Mouse (Mus musculus) macrophage (primary cell): ENCODE measurements around the gene Mdm4. TPM values are rescaled to one million over a fixed set of nuclear protein-coding genes. Genes with fewer than 3 reads are reported as not detected.
"Not testable (repeated sequence)": the region's sequence is repeated elsewhere in the genome, so short reads cannot be mapped to it uniquely, and the experiment has no call there.

Experiments
- H3K27ac ChIP-seq: fragments of 350-480 bp; formaldehyde crosslinking; 2 replicates; pipeline ENCODE4 v1.9.0; 2021
- H3K36me3 ChIP-seq: fragments of 350-480 bp; formaldehyde crosslinking; 2 replicates; pipeline ENCODE4 v1.9.0; 2021; ENCODE audit errors: inconsistent target
- H3K4me3 ChIP-seq: fragments of 350-480 bp; formaldehyde crosslinking; 2 replicates; pipeline ENCODE4 v1.9.0; 2021; ENCODE audit errors: inconsistent target
- H3K79me2 ChIP-seq: fragments of 350-480 bp; formaldehyde crosslinking; 2 replicates; pipeline ENCODE4 v1.9.0; 2021; ENCODE audit errors: inconsistent target
- WGBS: methylation state at CpG from one replicate; pipeline ENCODE4 v1.1.7; 2026; ENCODE audit warnings: inconsistent platforms; ENCODE audit not compliant: missing documents; 5-methylcytosine and 5-hydroxymethylcytosine counted together
- polyA plus RNA-seq: library from polyadenylated mRNA; stranded (reverse); fragments of 250-400 nt; gene quantifications from 3 replicates; pipeline ENCODE4 v1.2.4, GENCODE M21; 2018; ENCODE audit warnings: inconsistent platforms

The Mdm4 gene
- polyA plus RNA-seq, 1 experiment from 2014 or later, result 13.6 TPM

- Histone ChIP-seq H3K27ac (no peak within 1 kb of the TSS), H3K4me3 (no peak within 1 kb of the TSS; the same call in 1 of the 2 replicates)
These were observed 14.9 kb upstream of the Mdm4 start, which contains the start of gene Pik3c2b for GRCm38 (mm10) chr1:133045011-133045860. TSS of gene Pik3c2b (plus strand) at chr1:133045667.

DNA sequence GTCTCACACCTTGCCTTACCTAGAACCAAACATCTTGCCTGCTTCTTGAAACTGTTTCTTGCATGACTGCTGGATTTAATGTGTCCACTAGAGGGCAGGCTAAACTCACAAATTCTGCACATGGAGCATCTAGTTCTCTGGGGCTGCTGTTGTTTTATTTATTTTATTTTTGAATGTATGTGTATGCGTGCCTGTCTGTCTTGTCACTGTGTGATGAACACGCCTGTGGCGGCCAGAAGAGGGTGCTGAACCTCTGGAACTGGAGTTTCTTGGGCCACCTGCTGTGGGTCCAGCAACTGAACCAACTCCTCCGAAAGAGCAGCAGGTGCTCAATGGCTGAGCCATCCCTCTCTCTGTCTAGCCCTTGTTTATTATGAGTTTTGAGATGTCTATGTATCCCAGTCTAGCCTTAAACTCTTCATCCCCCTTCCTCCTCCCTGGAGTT lies 9.2 kb upstream of the Mdm4 start:
- H3K27ac ChIP-seq, result no peak overlapping the region
- no peak overlapping the region for H3K4me3 ChIP-seq
- H3K79me2 ChIP-seq, result no peaks in the 10 kb centered on the region
- 25% methylated on average over 4 of the region's 4 CpGs for WGBS
- H3K36me3 ChIP-seq, result no peaks in the 10 kb centered on the region

More at GRCm38 (mm10) chr1:133045011-133045860, 14.9 kb upstream of the Mdm4 start, which contains the start of gene Pik3c2b:
- Histone ChIP-seq H3K36me3 (no peaks in the 10 kb centered on the region), H3K79me2 (no peaks in the 10 kb centered on the region)
- WGBS, result 11% methylated on average over 13 of the region's 15 CpGs

GRCm38 (mm10) chr1:133034682-133035081 lies 4.3 kb upstream of the Mdm4 start:
- H3K79me2 ChIP-seq, H3K27ac ChIP-seq, H3K36me3 ChIP-seq, H3K4me3 ChIP-seq: not testable (repeated sequence)
- 86% methylated on average over 7 of the region's 7 CpGs for WGBS

DNA sequence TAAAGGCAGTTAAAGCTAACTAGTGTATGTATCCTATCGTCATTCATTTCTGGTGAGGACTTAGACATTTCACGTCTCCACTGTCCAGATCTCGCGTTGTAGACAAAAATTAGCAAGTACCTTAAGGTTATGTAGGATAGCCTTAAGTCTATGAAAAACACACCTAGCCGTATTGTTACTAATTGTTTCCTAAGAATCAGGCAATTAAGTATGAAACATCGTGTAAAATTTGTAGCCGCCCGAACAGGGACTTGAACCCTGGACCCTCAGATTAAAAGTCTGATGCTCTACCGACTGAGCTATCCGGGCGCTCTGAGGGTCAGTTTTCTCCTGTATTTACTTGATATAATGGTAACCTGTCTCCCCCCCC lies 3.7 kb upstream of the Mdm4 start:
- no peaks in the 10 kb centered on the region for H3K79me2 ChIP-seq
- peak overlapping the region; percentile 70 for H3K4me3 ChIP-seq
- H3K27ac ChIP-seq, result no peak overlapping the region
- H3K36me3 ChIP-seq, result no peaks in the 10 kb centered on the region
- WGBS, result 7% methylated on average over 11 of the region's 11 CpGs

DNA sequence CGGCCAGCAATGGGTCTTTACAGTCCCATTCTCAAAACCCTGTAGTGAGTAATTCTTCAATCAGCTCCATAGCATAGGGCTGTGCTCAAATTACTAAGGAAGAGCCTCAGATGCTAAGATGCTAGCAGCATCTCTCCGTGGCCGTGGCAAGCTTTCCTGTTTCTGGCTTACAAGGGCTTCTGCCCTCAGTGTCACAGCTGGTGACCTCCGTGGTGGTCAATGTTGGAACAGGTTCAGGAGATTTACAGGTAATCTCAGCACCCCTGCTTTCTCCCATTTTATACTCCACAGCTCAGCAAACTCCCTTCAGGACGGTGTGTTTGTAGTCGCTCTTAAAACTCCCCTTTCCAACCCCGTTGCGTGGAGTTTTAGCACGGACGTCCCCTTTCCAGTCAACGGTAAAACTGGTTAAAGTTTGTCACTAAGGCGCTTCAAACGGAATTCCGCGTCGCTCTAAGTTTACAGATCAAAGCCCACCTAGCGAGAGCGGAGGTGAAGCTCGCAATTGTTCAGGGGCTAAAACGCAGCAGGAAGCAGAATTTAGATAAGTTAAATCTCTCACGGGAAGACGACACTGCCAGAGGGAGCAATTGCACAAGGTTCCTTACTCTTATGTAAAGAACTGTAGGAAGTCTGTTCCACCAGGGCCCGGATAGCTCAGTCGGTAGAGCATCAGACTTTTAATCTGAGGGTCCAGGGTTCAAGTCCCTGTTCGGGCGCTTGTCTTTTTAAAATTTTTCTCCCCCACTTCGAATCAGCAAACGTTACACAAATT lies 3.1 kb upstream of the Mdm4 start:
- peak overlapping the region; percentile 70 for H3K4me3 ChIP-seq
- under 1% methylated on average over 25 of the region's 28 CpGs for WGBS
- no peaks in the 10 kb centered on the region for H3K79me2 ChIP-seq
- H3K36me3 ChIP-seq, result no peaks in the 10 kb centered on the region
- peak overlapping the region; percentile 13; the same call in 1 of the 2 replicates for H3K27ac ChIP-seq

DNA sequence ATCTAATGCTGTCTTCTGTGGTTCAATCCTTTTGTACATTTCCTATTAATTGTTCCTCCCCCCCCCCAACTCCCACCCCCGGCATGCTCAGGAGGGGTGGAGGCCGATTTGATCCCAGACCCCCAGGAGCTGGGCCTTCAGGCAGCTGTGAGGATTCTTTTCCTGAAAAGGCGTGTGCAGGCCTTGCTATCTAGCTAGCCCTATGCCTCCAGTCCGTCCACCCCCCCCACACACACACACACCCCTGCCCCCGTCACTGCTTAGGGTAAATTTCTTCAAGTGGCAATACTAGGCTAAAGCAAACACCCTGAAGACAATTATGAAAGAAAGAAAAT lies 2.6 kb upstream of the Mdm4 start:
- H3K79me2 ChIP-seq, result no peaks in the 10 kb centered on the region
- no peak overlapping the region for H3K27ac ChIP-seq
- H3K36me3 ChIP-seq, result no peaks in the 10 kb centered on the region
- WGBS, result 51% methylated on average over 2 of the region's 5 CpGs
- peak overlapping the region; percentile 70 for H3K4me3 ChIP-seq

- Histone ChIP-seq H3K4me3 (no peak overlapping the region), H3K36me3 (no peaks in the 10 kb centered on the region), H3K27ac (no peak overlapping the region), H3K79me2 (peaks cover 5% of the 10 kb centered on the region)
- 35% methylated on average over 3 of the region's 3 CpGs for WGBS
These were observed 617 bp downstream of the Mdm4 start for GRCm38 (mm10) chr1:133029744-133030143.

DNA sequence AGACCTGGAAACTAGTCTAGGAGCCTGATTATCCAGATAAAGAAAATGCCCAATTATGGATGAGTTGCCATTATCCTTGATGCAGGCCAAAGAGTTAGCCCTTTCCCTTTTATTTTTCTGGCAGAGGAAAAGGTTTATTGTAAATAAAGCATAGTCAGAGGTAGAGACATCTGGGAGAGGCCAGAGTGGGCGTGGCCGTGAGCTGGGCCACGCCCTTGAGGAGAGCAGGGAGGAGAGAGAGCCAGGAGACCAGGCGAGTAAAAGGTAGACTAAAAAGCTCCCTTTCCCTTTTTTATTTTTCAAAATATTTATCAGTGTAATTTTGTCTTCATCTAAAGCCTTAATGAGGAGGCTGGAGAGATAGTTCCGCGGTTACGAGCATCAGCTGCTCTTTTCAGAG lies 2.4 kb downstream of the Mdm4 start:
- no peak overlapping the region for H3K27ac ChIP-seq
- 94% methylated on average over 7 of the region's 7 CpGs for WGBS

DNA sequence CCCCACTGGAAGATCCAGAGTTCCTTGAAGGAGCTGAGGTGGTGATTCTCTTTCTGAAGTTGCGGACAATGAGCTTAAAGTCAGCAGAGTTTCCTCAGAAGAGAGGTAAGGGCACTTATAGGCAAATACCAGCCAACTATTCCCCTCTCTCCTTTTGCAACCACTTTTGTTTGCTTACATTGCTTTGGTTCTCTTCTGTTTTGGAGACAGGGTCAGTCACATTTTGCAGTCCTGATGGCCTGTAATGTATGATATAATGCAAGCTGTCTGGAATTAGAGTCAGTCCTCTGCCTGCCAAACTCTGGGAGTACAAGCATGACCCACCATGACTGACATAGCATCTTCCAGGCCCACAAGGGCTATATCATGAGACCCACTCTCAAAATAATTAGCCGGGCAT lies 3.2 kb downstream of the Mdm4 start:
- Histone ChIP-seq H3K4me3 (no peak overlapping the region), H3K79me2 (peaks cover 31% of the 10 kb centered on the region), H3K27ac (no peak overlapping the region), H3K36me3 (no peaks in the 10 kb centered on the region)
- 90% methylated on average over 2 of the region's 2 CpGs for WGBS

More for the DNA sequence above, 2.4 kb downstream of the Mdm4 start:
- no peak overlapping the region for H3K4me3 ChIP-seq
- H3K79me2 ChIP-seq, result peaks cover 22% of the 10 kb centered on the region
- H3K36me3 ChIP-seq, result no peaks in the 10 kb centered on the region

GRCm38 (mm10) chr1:133025796-133026190 lies 4.6 kb downstream of the Mdm4 start:
- H3K36me3 ChIP-seq, result not testable (repeated sequence)
- H3K79me2 ChIP-seq, result peaks cover 44% of the 10 kb centered on the region
- H3K27ac ChIP-seq, result peak overlapping the region; percentile 70
- WGBS, result 8% methylated on average over 15 of the region's 23 CpGs
- peak overlapping the region; percentile 75 for H3K4me3 ChIP-seq

DNA sequence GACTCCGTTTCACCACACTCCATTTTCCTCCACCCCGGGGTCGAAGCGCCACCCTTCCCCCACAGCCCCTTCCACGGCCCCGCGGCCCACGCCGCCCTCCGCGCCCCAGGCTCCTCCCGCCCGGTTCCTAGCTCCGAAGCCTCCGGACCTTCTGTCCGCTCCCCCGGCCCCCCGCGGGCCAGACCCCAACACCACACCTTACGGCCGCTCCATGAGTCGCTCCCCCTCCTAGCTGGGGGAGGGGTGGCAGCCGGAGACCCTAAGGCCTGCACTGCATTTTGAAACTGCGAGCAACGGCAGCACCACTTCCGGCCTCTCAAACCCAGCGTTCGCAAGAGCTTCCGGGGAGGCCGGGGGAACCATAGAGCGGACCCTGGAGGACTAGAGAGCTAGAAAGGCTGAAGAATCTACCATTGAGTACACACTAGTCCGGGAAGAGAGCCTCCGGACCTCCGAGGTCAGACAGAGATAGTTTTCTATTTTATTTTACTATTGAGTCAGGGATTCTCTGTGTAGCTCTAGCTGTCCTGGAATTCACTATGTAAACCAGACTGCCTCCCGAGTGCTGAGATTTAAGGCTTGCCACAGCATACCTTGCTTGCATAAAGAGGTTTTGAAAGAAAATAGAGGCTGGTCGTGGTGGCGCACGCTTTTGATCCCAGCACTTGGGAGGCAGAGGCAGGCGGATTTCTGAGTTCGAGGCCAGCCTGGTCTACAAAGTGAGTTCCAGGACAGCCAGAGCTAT lies 5.1 kb downstream of the Mdm4 start:
- Histone ChIP-seq H3K27ac (peak overlapping the region; percentile 70), H3K36me3 (no peaks in the 10 kb centered on the region), H3K4me3 (peak overlapping the region; percentile 75), H3K79me2 (peaks cover 50% of the 10 kb centered on the region)
- under 1% methylated on average over 31 of the region's 40 CpGs for WGBS

DNA sequence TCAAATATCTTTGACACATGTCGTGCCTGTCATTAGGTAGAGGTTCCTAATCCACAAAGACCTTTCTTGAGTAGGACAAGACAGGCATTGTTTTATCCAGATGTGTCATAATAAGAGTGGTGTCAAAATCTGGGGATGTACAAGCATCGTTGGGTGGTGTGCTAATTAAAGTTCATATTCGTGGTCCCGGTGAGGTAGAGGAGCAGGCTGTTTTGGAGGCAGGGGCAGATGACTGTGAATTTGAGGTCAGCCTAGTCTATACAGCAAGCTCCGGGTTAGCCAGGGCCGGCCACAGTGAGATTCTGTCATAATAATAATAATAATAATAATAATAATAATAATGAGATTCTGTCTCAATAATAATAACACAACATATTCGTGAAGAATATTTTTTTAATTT lies 5.9 kb downstream of the Mdm4 start:
- peak overlapping the region; percentile 75 for H3K4me3 ChIP-seq
- peak overlapping the region; percentile 70 for H3K27ac ChIP-seq
- WGBS, result 18% methylated on average over 7 of the region's 7 CpGs
- H3K36me3 ChIP-seq, result no peaks in the 10 kb centered on the region
- peaks cover 58% of the 10 kb centered on the region for H3K79me2 ChIP-seq

DNA sequence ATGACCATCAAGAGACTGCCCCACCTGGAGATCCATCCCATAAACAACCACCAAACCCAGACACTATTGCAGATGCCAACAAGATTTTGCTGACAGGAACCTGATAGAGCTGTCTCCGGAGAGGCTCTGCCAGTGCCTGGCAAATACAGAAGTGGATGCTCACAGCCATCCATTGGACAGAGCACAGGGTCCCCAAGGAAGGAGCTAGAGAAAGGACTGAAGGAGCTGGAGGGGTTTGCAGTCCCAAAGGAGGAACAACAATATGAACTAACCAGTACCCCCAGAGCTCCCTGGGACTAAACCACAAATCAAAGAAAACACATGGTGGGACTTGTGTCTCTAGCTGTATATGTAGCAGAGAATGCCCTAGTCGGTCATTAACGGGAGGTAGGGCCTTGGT lies 6.6 kb downstream of the Mdm4 start:
- not testable (repeated sequence) for H3K36me3 ChIP-seq, H3K27ac ChIP-seq
- Histone ChIP-seq H3K79me2 (peaks cover 65% of the 10 kb centered on the region), H3K4me3 (peak overlapping the region; percentile 75; the same call in 1 of the 2 replicates)
- 83% methylated on average over 3 of the region's 3 CpGs for WGBS

GRCm38 (mm10) chr1:133021971-133022370 lies 8.4 kb downstream of the Mdm4 start:
- Histone ChIP-seq H3K36me3 (peaks cover 19% of the 10 kb centered on the region), H3K79me2 (peaks cover 82% of the 10 kb centered on the region)
- H3K27ac ChIP-seq, H3K4me3 ChIP-seq: not testable (repeated sequence)
- WGBS, result 90% methylated on average over 1 of the region's 2 CpGs
